In genomic region chr7:126535766-126536165, GRCm38 (mm10) we compare ENCODE assay signal across 7 mouse cellular contexts. TPM values are rescaled to one million over a fixed set of nuclear protein-coding genes. Genes with fewer than 3 reads are reported as not detected.
DNase-seq lines count a peak whose midpoint lies in the region; ATAC-seq and TF ChIP-seq lines count a peak whose summit lies in the region.

No protein-coding gene starts in this region.

- peaks cover 18% of the 10 kb centered on the region for H3K4me1 ChIP-seq in E14TG2a.4 (replicated peaks; ENCODE audit: low read depth, low read length)
- 0 out of 2 replicates have a peak, but pooled peaks cover 8% of the 10 kb centered on the region for H3K4me1 ChIP-seq in embryonic facial prominence, embryonic 15.5 days
- H3K4me1 ChIP-seq in lung, postnatal 0 days (ENCODE audit: insufficient read depth, low read depth, low read length): no peaks in the 10 kb centered on the region; the same call in 1 of the 2 replicates
- H3K4me1 ChIP-seq in stomach, embryonic 15.5 days: 0 out of 2 replicates have a peak, but pooled peaks cover 9% of the 10 kb centered on the region

- peak overlapping the region; percentile 85 for H3K4me2 ChIP-seq in embryonic facial prominence, embryonic 15.5 days (replicated peaks)
- peak overlapping the region; percentile 55 for H3K4me2 ChIP-seq in lung, postnatal 0 days (replicated peaks; ENCODE audit: low read depth, low read length)
- peak overlapping the region; percentile 85 for H3K4me2 ChIP-seq in stomach, embryonic 15.5 days

- H3K27me3 ChIP-seq in E14TG2a.4 (ENCODE audit: insufficient read depth, low read length): peaks cover 22% of the 10 kb centered on the region
- H3K27me3 ChIP-seq in embryonic facial prominence, embryonic 15.5 days: peaks cover 11% of the 10 kb centered on the region
- no peaks in the 10 kb centered on the region for H3K27me3 ChIP-seq in lung, postnatal 0 days (replicated peaks; ENCODE audit: insufficient read depth, low read length)
- H3K27me3 ChIP-seq in stomach, embryonic 15.5 days (replicated peaks): peaks cover 8% of the 10 kb centered on the region; the same call in 1 of the 2 replicates

- 1% methylated on average over 28 of the region's 28 CpGs for WGBS in embryonic facial prominence, embryonic 15.5 days
- WGBS in lung, postnatal 0 days: 2% methylated on average over 28 of the region's 28 CpGs
- WGBS in stomach, embryonic 15.5 days: under 1% methylated on average over 28 of the region's 28 CpGs

- DNase-seq in B cell, adult 2 months: peak; percentile 12 to 17
- peak; percentile 29 for DNase-seq in induced T-regulatory cell, adult 2 months (ENCODE audit: low read depth)
- no peak for DNase-seq in lung, postnatal 0 days (ENCODE audit: low spot score)
- DNase-seq in layer of hippocampus, postnatal 36 days: no peak

- TF ChIP-seq CTCF in E14TG2a.4 (conservative IDR thresholded peaks at IDR 0.05; ENCODE audit: low read length): no peak
- no peak for TF ChIP-seq CTCF in lung, postnatal 0 days (IDR thresholded peaks at IDR 0.05)

- no peak overlapping the region for H3K27ac ChIP-seq in embryonic facial prominence, embryonic 15.5 days (replicated peaks)
- no peak overlapping the region for H3K27ac ChIP-seq in lung, postnatal 0 days (ENCODE audit: low read length)
- no peak overlapping the region for H3K27ac ChIP-seq in stomach, embryonic 15.5 days

- no peak for TF ChIP-seq EP300 in lung, postnatal 0 days (IDR thresholded peaks at IDR 0.05)

- peak overlapping the region; percentile 76 for H3K4me3 ChIP-seq in E14TG2a.4 (replicated peaks; ENCODE audit: low read length)
- peak overlapping the region; percentile 49 for H3K4me3 ChIP-seq in embryonic facial prominence, embryonic 15.5 days (replicated peaks)
- peak overlapping the region; percentile 25 for H3K4me3 ChIP-seq in lung, postnatal 0 days (ENCODE audit: low read depth, low read length)
- H3K4me3 ChIP-seq in stomach, embryonic 15.5 days (replicated peaks): peak overlapping the region; percentile 44

- no peaks in the 10 kb centered on the region for H3K9me3 ChIP-seq in E14TG2a.4 (ENCODE audit: low read length)
- H3K9me3 ChIP-seq in embryonic facial prominence, embryonic 15.5 days (replicated peaks): no peaks in the 10 kb centered on the region
- H3K9me3 ChIP-seq in lung, postnatal 0 days (ENCODE audit: low read length): no peaks in the 10 kb centered on the region
- H3K9me3 ChIP-seq in stomach, embryonic 15.5 days: no peaks in the 10 kb centered on the region

- no peak for ATAC-seq in embryonic facial prominence, embryonic 15.5 days (ENCODE audit: insufficient number of reproducible peaks, low FRiP score, low TSS enrichment, low read depth)
- ATAC-seq in lung, postnatal 0 days: no peak
- ATAC-seq in stomach, embryonic 15.5 days (ENCODE audit: insufficient read depth, low FRiP score, low read depth): no peak

- H3K9ac ChIP-seq in embryonic facial prominence, embryonic 15.5 days: peak overlapping the region; percentile 39; the same call in 1 of the 2 replicates
- H3K9ac ChIP-seq in lung, postnatal 0 days (replicated peaks; ENCODE audit: low read depth): peak overlapping the region; percentile 21; the same call in 1 of the 2 replicates
- H3K9ac ChIP-seq in stomach, embryonic 15.5 days: peak overlapping the region; percentile 25; the same call in 1 of the 2 replicates

- H3K36me3 ChIP-seq in E14TG2a.4 (ENCODE audit: insufficient read depth, low read length): no peaks in the 10 kb centered on the region
- H3K36me3 ChIP-seq in embryonic facial prominence, embryonic 15.5 days: no peaks in the 10 kb centered on the region
- no peaks in the 10 kb centered on the region for H3K36me3 ChIP-seq in lung, postnatal 0 days (ENCODE audit: insufficient read depth, low read length)
- no peaks in the 10 kb centered on the region for H3K36me3 ChIP-seq in stomach, embryonic 15.5 days

RNA-seq across cellular contexts. Expression of gene Eif3c, which starts 30.4 kb away (rescaled TPM):
- polyA plus RNA-seq in embryonic facial prominence, embryonic 15.5 days (2015; fragmentation: Nextera tagmentation; extraction: Ambion mirVana): 176 and 188 TPM in 2 replicates
- 141 and 154 TPM in 2 replicates for polyA plus RNA-seq in lung, postnatal 0 days (2015; fragmentation: Nextera tagmentation; extraction: Ambion mirVana)
- polyA plus RNA-seq in stomach, embryonic 15.5 days (2015; fragmentation: Nextera tagmentation; extraction: Ambion mirVana): 188 and 196 TPM in 2 replicates
- total RNA-seq in layer of hippocampus, postnatal 36 days (2021): 100 to 1,000 TPM; 172 to 177 TPM

RNA-seq across cellular contexts. Expression of gene Atxn2l, which starts 32.5 kb away (rescaled TPM):
- polyA plus RNA-seq in embryonic facial prominence, embryonic 15.5 days (2015; fragmentation: Nextera tagmentation; extraction: Ambion mirVana): 52.1 and 58.0 TPM in 2 replicates
- 22.1 and 24.5 TPM in 2 replicates for polyA plus RNA-seq in lung, postnatal 0 days (2015; fragmentation: Nextera tagmentation; extraction: Ambion mirVana)
- 44.5 and 53.3 TPM in 2 replicates for polyA plus RNA-seq in stomach, embryonic 15.5 days (2015; fragmentation: Nextera tagmentation; extraction: Ambion mirVana)
- total RNA-seq in layer of hippocampus, postnatal 36 days (2021): 100 to 1,000 TPM; 113 to 134 TPM

RNA-seq across cellular contexts. Expression of gene Tufm, which starts 48.6 kb away (rescaled TPM):
- 129 and 130 TPM in 2 replicates for polyA plus RNA-seq in embryonic facial prominence, embryonic 15.5 days (2015; fragmentation: Nextera tagmentation; extraction: Ambion mirVana)
- polyA plus RNA-seq in lung, postnatal 0 days (2015; fragmentation: Nextera tagmentation; extraction: Ambion mirVana): 47.3 and 49.7 TPM in 2 replicates
- 149 and 158 TPM in 2 replicates for polyA plus RNA-seq in stomach, embryonic 15.5 days (2015; fragmentation: Nextera tagmentation; extraction: Ambion mirVana)
- total RNA-seq in layer of hippocampus, postnatal 36 days (2021): 10 to 100 TPM; 88.9 to 94.0 TPM

RNA-seq across cellular contexts. Expression of gene Apobr, which starts 49.0 kb away (rescaled TPM):
- polyA plus RNA-seq in embryonic facial prominence, embryonic 15.5 days (2015; fragmentation: Nextera tagmentation; extraction: Ambion mirVana): 1.4 and 1.5 TPM in 2 replicates
- 3.9 and 4.1 TPM in 2 replicates for polyA plus RNA-seq in lung, postnatal 0 days (2015; fragmentation: Nextera tagmentation; extraction: Ambion mirVana)
- 1.2 and 1.3 TPM in 2 replicates for polyA plus RNA-seq in stomach, embryonic 15.5 days (2015; fragmentation: Nextera tagmentation; extraction: Ambion mirVana)
- total RNA-seq in layer of hippocampus, postnatal 36 days (2021): under 1 TPM; 0.40 to 0.42 TPM

RNA-seq across cellular contexts. Expression of gene Cln3, which starts 49.9 kb away (rescaled TPM):
- polyA plus RNA-seq in embryonic facial prominence, embryonic 15.5 days (2015; fragmentation: Nextera tagmentation; extraction: Ambion mirVana): 33.7 and 38.4 TPM in 2 replicates
- 33.0 and 38.3 TPM in 2 replicates for polyA plus RNA-seq in lung, postnatal 0 days (2015; fragmentation: Nextera tagmentation; extraction: Ambion mirVana)
- 30.4 and 33.1 TPM in 2 replicates for polyA plus RNA-seq in stomach, embryonic 15.5 days (2015; fragmentation: Nextera tagmentation; extraction: Ambion mirVana)
- 10 to 100 TPM; 28.3 to 32.9 TPM for total RNA-seq in layer of hippocampus, postnatal 36 days (2021)

Comparison
In these comparisons a context has a peak if more than half of its experiments do, and no peak if none do; other contexts are left out.
1. DNase-seq: peak in B cell, adult 2 months (2 of 2) and induced T-regulatory cell, adult 2 months (single experiment); none in lung, postnatal 0 days (single experiment) and layer of hippocampus, postnatal 36 days (0 of 2).
2. H3K4me3 ChIP-seq: peak in every context shown above with its lines; median percentile 76 in E14TG2a.4; 49 in embryonic facial prominence, embryonic 15.5 days; 44 in stomach, embryonic 15.5 days; 25 in lung, postnatal 0 days.
3. Peak in every context shown above with its lines, with median percentiles within 50 percentile points of each other: H3K4me2 ChIP-seq and H3K9ac ChIP-seq.